Mouse (Mus musculus): ENCODE data around the gene Aacs.

GRCm38 (mm10) chr5:125465701-125466106, 9.9 kb upstream of the Aacs start:
- TF ChIP-seq GATA1 (IDR thresholded peaks at IDR 0.05; ENCODE audit: borderline replicate concordance, low read length) (no peak), FLI1 (IDR thresholded peaks at IDR 0.05; ENCODE audit: low read length) (no peak)
